Mouse (Mus musculus): ENCODE results near the gene Usp26.

Usp26 gene

GRCm38 (mm10) chrX:51801133-51801532, at the start of gene Usp26:
Gene Usp26 (minus strand): TSS chrX:51801233.
- no peak for DNase-seq (ENCODE audit: low spot score)

GRCm38 (mm10) chrX:51814466-51815247, 13.6 kb upstream of the Usp26 start:
- DNase-seq (ENCODE audit: low spot score): no peak

- peak; percentile 11 for DNase-seq (ENCODE audit: low spot score)
Measured at GRCm38 (mm10) chrX:51767457-51767856, 33.6 kb downstream of the Usp26 start.

- peak; percentile 18 for DNase-seq (ENCODE audit: low spot score)
Measured at GRCm38 (mm10) chrX:51736450-51736849, 64.6 kb downstream of the Usp26 start.

GRCm38 (mm10) chrX:51714086-51714745, 86.8 kb downstream of the Usp26 start:
- DNase-seq (ENCODE audit: low spot score): no peak

- no peak for DNase-seq (ENCODE audit: low spot score)
Measured at GRCm38 (mm10) chrX:51712996-51713395, 88.0 kb downstream of the Usp26 start.

All from urinary bladder, postnatal 14 days (tissue).